Mouse (Mus musculus): ENCODE measurements at regions not wholly inside any gene's neighbourhood (a gene's known extent, or its start where the extent isn't known, plus 50 kb on each side); places are given as distances from the start of the nearest gene placed in this dataset.

DNA sequence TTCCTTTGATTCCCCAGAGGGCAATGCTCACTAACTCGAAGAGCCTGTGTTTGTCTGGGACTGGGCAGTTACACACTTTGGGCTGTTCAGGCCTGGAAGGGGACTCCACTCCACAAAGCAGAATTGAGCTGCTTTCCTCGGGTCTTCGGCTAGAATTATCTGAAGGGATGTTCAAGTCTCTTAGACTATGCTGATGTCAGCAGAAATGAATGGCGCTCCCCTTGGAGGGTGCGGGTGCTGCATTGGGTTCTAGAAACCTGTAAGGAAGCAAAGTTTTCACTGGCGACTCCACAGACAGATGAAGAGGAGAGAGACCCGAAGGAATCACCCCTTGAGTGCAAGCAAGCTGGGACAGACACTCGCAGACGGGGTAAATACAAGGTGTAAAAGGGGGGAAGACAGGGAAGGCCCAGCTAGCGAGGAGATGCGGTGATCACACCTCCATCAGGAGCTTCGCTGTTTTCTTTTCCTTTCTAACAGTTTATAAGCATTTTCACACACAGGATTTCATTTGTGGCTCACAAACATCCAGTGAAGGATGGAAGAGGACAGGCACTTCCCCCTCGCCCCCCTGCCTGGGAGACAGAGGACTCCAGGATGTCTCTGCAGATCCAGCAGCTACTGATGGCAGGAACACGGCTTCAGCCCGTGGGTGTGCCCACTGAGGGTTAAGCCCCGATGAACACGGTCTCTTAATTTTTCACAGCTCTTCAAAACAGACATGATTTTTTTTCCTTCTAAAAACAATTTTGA, 314.2 kb downstream of the Gm49356 start:
- intact Hi-C loops (cut with DNase I), result loop anchor here (5.0 kb wide), 1 partner anchor 231 kb away; no protein-coding TSS in a partner anchor
- DNase-seq (ENCODE audit: extremely low spot score in 1 of 2, low spot score in 2 of 2), result peak in 1 of 2 experiments; percentile 47

DNA sequence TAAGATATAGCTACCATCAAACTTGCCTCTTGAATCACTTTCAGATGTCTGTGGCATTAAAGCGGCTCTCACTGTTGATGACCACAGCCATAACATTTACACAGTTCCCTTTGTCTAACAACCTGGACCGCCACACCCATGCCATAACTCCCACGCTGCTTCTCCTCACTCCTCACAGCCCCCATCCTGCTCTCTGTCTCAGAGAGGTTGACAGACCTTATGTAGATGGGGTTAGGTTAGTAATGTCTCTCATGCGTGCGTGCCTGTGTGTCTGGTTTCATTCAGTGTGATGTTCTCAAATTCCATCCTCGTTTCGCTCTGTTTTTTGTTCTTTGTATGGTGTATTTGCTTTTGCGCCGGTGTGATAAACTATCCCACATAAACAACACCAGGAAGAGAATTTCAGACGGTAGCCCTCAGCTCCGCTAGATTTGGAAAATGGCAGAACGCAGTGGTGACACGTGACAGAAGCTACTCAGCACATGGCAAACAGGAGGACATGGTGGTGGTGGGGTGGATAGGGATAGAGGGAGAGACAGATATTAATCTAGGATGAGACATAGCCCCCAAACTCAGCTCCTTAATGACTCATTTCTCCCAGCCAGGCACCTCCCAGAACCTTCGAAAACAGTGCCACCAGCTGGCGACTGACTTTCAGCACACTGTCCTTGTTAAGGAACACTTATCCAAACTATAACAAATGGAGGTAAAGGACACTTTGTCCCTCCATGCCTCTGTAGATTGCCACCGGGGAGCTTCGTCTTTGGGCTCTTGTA, 314.9 kb downstream of the Gm49356 start:
- DNase-seq (ENCODE audit: extremely low spot score in 1 of 2, low spot score in 2 of 2), result peak in 1 of 2 experiments; percentile 68
- intact Hi-C loops (cut with DNase I), result loop anchor here (5.0 kb wide), 1 partner anchor 232 kb away; no protein-coding TSS in a partner anchor

DNA sequence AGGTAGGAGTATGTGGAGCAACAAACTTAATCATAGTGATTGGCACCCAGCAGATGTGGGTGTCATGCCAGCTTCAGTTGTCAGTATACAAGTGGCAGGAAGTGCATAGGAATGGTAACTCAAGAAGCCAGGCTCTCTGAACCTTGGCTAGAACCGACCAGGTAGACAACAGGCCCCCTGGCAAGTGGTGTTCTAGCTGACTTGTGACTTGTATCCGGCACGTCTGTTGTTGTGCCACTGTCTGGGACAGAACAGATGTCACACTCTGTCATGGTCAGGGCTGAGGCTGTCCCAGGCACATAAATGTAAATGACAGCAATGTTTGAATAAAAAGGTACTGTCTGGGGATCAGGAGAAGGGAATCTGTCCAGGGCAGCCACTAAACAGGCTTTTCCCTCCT, 316.0 kb downstream of the Gm49356 start:
- intact Hi-C loops (cut with DNase I), result no loop called here
- no peak for DNase-seq (ENCODE audit: extremely low spot score in 1 of 2, low spot score in 2 of 2)

DNA sequence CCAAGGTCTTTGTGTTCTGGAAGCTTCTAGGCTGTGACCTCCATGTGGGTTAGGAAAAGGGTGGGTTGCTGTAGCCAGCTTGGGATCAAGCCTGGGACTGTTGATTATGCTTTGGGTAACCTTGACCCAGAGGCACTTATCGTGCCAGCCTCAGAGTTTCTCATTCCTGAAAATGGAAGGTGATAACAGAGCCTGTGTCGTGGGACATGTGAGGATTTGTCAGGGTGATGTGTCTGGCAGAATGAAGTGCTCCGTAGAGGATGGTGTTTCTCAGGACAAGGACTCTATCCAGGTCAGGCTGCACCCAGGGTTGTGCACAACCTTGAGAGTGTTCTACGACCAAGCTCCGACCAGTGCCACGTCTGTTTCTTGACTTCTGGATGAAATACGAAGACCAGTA, 316.4 kb downstream of the Gm49356 start:
- no peak for DNase-seq (ENCODE audit: extremely low spot score in 1 of 2, low spot score in 2 of 2)
- intact Hi-C loops (cut with DNase I), result no loop called here

DNA sequence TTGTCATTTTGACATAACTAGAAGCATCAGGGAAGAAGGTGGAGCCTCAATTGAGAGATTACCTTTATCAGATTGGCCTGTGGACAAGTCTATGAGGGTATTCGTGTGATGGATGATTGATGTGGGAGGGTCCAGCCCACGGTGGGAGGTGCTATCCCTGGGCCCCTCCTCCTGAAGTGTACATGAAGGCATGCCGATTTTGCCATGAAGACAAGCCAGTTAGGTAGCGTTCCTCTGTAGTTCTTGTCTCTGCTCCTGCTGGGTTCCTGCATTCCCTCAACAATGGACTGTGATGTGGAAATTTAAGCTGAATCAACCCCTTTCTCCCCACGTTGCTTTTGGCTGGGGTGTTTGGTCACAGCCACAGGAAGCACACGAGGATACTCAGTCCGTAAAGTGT, 317.5 kb downstream of the Gm49356 start:
- intact Hi-C loops (cut with DNase I), result no loop called here
- no peak for DNase-seq (ENCODE audit: extremely low spot score in 1 of 2, low spot score in 2 of 2)

DNA sequence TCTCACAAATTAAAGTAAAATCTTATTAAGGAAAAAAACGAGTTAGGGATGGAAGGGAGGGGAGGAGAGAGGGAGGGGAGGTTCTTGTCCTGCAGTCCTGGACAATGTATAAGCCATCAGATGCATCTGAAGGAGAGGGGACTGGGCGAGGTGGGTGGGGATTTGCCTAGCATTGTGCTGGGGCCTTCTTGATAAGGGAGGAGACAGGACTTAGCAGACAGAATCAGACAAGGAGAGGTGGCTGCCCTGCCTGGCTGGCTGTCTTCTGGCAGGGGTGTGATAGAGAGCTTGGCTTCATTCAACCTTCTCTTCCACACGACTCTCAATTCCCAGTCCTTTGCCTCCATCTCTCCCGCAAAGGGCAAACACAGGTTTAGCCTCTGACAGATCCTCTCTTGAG, 318.9 kb downstream of the Gm49356 start:
- DNase-seq (ENCODE audit: extremely low spot score in 1 of 2, low spot score in 2 of 2), result no peak
- intact Hi-C loops (cut with DNase I), result no loop called here

DNA sequence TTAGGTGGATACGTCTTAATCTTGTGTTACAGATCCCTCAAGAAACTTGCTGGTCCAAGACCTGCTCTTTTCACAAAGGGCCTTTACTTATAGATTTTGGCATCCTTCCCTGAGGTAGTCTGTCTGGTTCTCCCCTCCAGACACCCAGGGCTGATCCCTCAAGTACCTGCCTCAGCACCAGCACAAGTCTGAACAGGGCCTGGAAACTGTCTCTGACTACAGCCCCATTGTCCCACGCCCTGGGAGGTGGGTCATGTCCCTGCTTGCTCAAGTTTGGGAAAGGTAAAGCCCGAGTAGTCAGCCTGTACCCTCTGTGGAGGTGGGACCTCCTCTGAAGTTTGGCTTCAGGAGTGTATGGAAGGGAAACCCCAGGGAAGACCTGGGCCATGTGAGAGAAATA, 323.3 kb downstream of the Gm49356 start:
- no peak for DNase-seq (ENCODE audit: extremely low spot score in 1 of 2, low spot score in 2 of 2)
- intact Hi-C loops (cut with DNase I), result no loop called here

DNA sequence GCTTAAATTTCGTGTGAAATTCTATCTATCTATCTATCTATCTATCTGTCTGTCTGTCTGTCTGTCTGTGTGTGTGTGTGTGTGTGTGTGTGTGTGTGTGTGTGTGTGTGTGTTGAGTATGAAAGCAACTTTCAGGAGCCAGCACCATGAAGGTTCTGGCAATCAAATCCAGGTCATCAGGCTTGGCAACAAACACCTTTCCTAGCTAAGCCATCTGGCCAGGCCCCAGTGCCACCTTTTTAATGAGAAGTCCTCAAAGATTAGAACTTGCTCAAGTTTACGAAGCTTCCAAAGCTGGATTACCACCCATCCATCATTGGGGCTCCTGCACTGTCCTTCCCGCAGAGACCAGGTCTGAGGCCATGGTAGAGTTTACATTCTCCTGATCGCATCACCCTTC, 325.0 kb downstream of the Gm49356 start:
- no peak for DNase-seq (ENCODE audit: extremely low spot score in 1 of 2, low spot score in 2 of 2)
- intact Hi-C loops (cut with DNase I), result no loop called here

DNA sequence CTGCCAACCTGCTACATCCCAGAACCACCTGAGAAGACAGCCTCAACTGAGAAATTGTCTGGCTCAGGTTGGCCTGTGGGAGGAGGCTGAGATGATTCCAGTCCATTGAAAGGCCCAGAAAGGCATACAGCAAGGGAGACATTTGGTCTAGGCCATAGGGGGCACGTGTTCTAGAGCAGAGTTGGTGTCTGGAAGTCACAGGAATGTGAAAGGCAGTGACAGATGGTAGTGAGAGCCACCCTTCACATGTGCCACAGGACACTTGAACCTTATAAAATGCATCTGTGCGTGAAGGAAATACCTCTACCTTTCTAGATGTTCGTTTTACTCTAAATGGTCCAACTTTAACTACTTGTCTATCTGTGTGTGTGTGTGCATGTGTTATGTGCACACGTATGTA, 326.1 kb downstream of the Gm49356 start:
- intact Hi-C loops (cut with DNase I), result no loop called here
- DNase-seq (ENCODE audit: extremely low spot score in 1 of 2, low spot score in 2 of 2), result no peak

DNA sequence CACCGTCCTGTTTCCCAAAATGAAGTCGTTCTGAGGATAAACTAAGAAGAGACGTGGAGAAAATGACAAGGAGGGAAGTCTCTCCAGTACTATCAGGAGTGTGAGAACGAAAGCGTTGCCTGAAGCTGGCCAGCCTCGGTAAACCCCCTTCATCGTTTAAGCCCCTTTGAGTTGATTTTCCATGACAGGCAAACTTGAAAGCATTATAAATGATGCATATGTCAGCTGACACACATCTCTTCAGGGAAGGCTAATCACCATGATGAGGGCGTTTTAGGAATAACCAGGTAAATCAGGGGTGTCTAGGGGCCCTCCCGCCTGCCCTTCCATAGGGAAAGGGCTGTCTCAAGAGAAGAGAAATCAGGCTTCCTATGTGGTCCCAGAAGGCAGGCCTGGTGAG, 328.4 kb downstream of the Gm49356 start:
- DNase-seq (ENCODE audit: extremely low spot score in 1 of 2, low spot score in 2 of 2), result no peak
- intact Hi-C loops (cut with DNase I), result no loop called here

DNA sequence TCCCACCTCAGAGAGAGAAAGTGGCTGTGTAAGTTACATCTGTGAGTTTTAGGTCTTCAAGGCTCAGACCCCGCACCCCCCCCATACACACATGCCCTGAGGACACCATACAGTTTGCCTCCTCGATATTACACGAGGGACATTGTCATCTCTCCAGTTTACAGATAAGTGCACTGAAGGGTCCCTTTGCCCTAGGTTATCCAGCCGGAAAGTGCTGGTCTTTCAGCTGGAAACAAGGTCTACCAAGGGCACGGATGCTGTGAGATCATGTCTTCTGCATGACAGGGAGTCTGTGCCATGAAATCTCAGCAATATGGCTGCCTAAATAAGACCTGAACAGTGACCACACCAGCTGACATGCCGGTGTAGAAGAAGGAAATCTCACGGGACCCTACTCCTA, 329.8 kb downstream of the Gm49356 start:
- DNase-seq (ENCODE audit: extremely low spot score in 1 of 2, low spot score in 2 of 2), result no peak
- intact Hi-C loops (cut with DNase I), result no loop called here

DNA sequence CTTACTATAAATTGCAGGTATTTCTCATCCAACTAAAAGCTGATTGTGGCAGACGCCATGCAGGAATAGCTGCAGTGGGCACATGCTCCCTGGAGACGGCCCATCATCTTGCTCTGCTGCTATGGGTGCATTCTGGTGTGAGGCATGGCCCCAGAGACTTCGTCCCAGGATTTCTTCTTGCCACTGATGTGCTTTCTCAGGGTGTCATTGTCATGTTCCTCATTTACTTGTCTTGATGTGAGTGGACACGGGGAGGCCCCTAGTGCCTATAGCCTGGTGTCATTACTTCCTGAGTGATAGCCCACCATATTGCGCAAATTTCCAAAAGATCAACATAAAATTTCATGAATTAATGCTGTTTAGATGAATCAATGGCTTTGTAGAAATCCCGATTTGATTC, 336.5 kb downstream of the Gm49356 start:
- intact Hi-C loops (cut with DNase I), result no loop called here
- DNase-seq (ENCODE audit: extremely low spot score in 1 of 2, low spot score in 2 of 2), result no peak

DNA sequence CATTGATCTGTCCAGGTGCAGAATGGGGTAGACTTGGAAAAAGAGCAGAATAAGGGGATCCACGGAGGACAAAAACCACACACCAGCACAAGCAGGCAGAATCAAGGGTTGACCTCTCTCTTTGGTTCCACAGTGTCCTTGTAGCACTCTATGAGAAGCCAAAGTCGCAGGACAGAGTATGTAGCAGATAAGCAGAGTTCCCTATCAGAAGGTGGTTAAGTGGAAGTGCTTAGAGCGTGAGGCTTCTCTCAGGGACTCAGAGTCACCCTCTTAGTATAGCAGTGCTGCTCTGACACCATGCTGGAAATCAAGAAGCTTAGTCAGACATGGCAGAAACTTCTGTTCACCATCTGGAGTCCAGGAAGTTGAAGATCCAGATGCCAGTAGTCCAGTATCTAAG, 338.2 kb downstream of the Gm49356 start:
- no peak for DNase-seq (ENCODE audit: extremely low spot score in 1 of 2, low spot score in 2 of 2)
- intact Hi-C loops (cut with DNase I), result no loop called here

DNA sequence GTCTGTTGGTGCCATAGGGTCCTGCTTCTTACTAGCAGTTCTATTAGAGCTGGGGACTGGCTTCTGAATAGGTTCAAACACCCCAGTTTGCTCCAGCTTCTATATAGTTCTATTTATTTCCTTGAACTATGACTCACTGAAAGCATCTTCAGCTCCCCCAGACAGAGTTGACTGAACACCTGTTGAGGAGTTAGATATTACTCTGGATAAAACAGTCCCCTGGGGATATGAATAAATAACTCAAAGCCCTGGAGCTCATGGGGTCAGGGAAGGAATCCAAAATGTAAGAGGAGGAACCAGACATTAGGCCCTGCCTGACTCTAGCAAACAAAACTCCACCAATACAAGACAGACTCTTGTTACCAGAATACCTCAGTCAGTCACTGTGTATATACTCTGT, 341.4 kb downstream of the Gm49356 start:
- intact Hi-C loops (cut with DNase I), result no loop called here
- no peak for DNase-seq (ENCODE audit: extremely low spot score in 1 of 2, low spot score in 2 of 2)

DNA sequence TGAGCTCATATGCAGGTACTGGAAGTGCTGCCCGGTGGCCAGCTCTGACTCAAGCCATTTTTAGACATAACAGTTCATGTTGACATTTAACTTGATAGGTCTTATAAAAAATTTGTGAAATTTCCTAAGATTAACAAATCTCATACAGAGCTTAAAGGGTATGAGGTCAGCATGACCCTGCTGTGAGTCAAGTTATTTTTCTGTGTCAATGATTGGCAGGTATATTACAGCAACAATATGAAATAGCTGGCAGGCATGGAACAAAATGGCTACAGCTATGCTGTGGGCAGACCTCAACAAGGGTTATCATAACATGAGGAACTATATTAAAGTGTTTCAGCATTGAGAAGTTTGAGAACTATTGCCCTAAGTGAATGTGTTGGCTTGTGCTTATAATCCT, 342.6 kb downstream of the Gm49356 start:
- no peak for DNase-seq (ENCODE audit: extremely low spot score in 1 of 2, low spot score in 2 of 2)
- intact Hi-C loops (cut with DNase I), result no loop called here

DNA sequence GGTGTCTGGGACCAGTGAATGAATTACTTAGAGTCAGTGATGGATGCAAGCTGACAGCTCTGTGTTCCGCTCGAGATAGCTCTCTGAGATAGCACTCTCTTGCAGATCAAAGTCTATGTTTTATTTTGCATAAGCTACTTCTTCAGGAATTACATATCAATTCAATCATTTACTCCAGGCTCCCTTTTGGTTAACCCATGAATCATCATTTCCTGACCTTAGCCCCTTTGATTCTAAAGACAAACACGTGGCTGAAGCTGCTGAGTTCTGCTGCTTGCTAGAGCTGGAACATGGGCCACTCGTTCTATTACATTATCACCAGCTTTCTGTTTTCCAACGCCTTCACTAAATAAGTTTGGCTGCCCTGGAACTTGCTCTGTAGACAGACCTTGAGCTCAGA, 343.2 kb downstream of the Gm49356 start:
- intact Hi-C loops (cut with DNase I), result no loop called here
- DNase-seq (ENCODE audit: extremely low spot score in 1 of 2, low spot score in 2 of 2), result no peak

DNA sequence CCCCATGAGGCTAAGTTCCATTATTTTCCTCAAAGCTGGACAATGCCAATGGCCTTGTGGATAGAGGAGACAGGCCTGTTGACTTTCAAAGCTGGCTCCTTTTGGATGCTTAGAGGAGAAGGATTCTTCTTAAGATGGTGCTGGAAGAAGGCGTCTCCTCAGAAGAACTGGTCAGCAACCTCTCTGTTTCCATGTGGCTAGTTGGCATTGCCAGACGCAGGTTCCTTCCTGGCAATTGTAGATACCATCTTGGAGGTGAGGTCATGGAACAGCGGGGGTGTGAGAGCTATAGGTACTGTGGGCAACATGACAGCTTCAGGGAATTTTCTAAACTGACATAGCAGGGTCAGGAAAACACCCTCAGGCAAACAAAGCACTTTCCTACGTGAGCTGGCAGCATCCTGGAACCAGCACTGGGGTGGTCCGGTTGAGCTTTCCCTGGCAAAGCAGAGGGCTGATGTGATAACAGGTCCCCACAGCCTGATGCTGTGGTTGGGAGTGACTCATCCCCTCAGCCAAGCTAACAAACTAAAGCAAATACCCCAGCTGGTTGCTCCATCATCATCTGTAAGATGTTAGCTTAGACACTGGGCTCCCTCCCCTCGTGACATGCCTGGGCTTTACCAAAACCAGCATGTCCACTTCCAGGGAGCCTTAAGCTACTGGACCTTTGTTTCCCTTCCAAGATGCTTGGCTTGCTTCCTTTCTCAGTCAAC, 348.5 kb downstream of the Gm49356 start:
- no peak for DNase-seq (ENCODE audit: extremely low spot score in 1 of 2, low spot score in 2 of 2)
- intact Hi-C loops (cut with DNase I), result no loop called here

DNA sequence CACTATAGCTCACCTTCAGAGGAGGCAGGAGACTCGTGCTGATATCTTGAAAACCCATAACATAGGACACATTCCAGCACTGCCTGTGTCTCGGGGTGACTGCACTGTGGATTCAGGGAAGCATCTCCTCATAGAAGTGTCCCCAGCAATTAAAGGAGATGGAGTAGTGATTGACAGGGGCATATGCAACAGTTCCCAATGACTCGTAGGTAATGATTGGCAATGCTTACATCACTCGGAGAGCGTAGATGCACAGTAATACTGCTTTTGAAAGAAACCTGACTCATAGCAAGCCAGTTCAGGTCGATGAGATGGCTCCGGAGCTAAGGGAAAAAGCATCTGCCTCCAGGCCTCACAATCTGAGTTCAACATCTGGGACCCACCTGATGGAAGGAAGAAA, 352.7 kb downstream of the Gm49356 start:
- intact Hi-C loops (cut with DNase I), result no loop called here
- no peak for DNase-seq (ENCODE audit: extremely low spot score in 1 of 2, low spot score in 2 of 2)

DNA sequence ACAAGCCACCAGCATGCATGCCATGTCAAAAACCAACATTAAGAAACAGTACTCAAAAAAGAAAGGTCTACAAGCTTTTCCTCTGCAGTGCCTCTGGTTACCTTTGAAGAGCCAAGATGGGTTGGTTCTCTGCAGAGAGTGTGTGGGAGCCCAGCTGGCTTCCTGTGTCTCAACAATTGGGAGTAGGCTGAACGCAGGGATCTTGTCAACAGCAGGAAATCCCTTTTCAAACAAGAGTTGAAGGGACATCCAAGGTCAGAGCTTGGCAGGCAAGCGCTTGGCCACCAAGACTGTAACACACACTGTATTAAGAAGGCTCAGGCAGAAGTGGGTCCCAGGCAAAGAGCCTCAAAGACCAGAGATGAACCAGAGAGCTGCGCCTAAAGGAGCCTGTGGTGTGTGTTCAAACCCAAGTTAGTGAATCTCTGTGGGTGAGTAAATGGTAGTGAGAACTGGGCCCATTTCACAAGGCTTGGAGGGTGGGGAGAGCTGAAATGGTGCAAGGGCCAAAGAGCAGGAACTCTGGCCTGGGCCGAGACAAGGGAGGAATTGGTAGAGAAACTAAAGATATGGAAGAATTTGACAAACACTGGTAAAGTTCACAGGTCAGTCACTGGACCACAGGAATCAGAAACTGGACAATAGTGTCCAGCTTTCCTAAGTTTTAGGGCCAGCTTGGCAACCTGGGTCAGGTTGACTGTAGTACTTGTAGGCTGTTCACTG, 357.0 kb downstream of the Gm49356 start:
- peak in 1 of 2 experiments; percentile 58 for DNase-seq (ENCODE audit: extremely low spot score in 1 of 2, low spot score in 2 of 2)
- intact Hi-C loops (cut with DNase I), result no loop called here

Data from left cerebral cortex, postnatal 10 days (tissue).